Mouse (Mus musculus) lung, embryonic 14.5 days (tissue): ENCODE results near the gene Itpripl1. TPM values are rescaled to one million over a fixed set of nuclear protein-coding genes. Genes with fewer than 3 reads are reported as not detected.

Experiments
- ATAC-seq: fragments of 200-750 bp; cut with Nextera tagmentation; 2 replicates; pipeline ENCODE4 v1.8.0; 2017; ENCODE audit warnings: mild to moderate bottlenecking, moderate TSS enrichment, moderate library complexity; ENCODE audit not compliant: insufficient read depth
- DNase-seq: peaks from one replicate; pipeline ENCODE4 v3.0.0-alpha.2; 2015
- H3K27ac ChIP-seq: fragments of 300-500 bp; sonication (generic); 2 replicates; pipeline ENCODE4 v1.5.1; 2014; ENCODE audit warnings: low read depth, mild to moderate bottlenecking, moderate library complexity
- H3K27me3 ChIP-seq: fragments of 300-500 bp; sonication (generic); 2 replicates; pipeline ENCODE4 v1.6.1; 2014; ENCODE audit warnings: low read length, control low read depth; ENCODE audit not compliant: insufficient read depth
- H3K36me3 ChIP-seq: fragments of 300-500 bp; sonication (generic); 2 replicates; pipeline ENCODE4 v1.6.1; 2014; ENCODE audit warnings: control low read depth; ENCODE audit not compliant: insufficient read depth
- H3K4me1 ChIP-seq: fragments of 300-500 bp; sonication (generic); 2 replicates; pipeline ENCODE4 v1.6.1; 2014; ENCODE audit warnings: antibody characterized with exemption, control low read depth; ENCODE audit not compliant: insufficient read depth
- H3K4me2 ChIP-seq: fragments of 300-500 bp; sonication (generic); 2 replicates; pipeline ENCODE4 v1.6.1; 2014; ENCODE audit warnings: mild to moderate bottlenecking
- H3K4me3 ChIP-seq: fragments of 300-500 bp; sonication (generic); 2 replicates; pipeline ENCODE4 v1.5.1; 2014; ENCODE audit warnings: low read depth, low read length
- H3K9ac ChIP-seq: fragments of 300-500 bp; sonication (generic); 2 replicates; pipeline ENCODE4 v1.6.1; 2014
- H3K9me3 ChIP-seq: fragments of 300-500 bp; sonication (generic); 2 replicates; pipeline ENCODE4 v1.6.1; 2016; ENCODE audit warnings: low read depth, low read length, control low read depth
- CTCF ChIP-seq: IDR thresholded peaks from 2 replicates; pipeline ENCODE4 v1.5.1; 2016; ENCODE audit warnings: antibody characterized with exemption, low read depth
- WGBS: fragments of 180-500 bp; shearing (Covaris S2); extraction: QIAGEN DNeasy Blood & Tissue Kit; methylation state at CpG from one replicate; pipeline ENCODE4 v1.1.7; 2014; 5-methylcytosine and 5-hydroxymethylcytosine counted together
- polyA plus RNA-seq: library from polyadenylated mRNA; unstranded; fragments of >200 nt; fragmentation: Nextera tagmentation; extraction: Ambion mirVana; gene quantifications from 2 replicates; pipeline ENCODE4 v1.2.1, GENCODE M21; 2014

Gene Itpripl1
- polyA plus RNA-seq, 1 experiment from 2014 or later: 26.5 TPM

- 11% methylated on average over 6 of the region's 6 CpGs for WGBS
- no peak for TF ChIP-seq CTCF
- Histone ChIP-seq H3K27me3 (no peaks in the 10 kb centered on the region), H3K36me3 (peaks cover 21% of the 10 kb centered on the region), H3K4me1 (peaks cover 10% of the 10 kb centered on the region; the same call in 1 of the 2 replicates), H3K4me3 (peak overlapping the region; percentile 62), H3K4me2 (peak overlapping the region; percentile 70), H3K27ac (no peak overlapping the region), H3K9me3 (no peaks in the 10 kb centered on the region), H3K9ac (peak overlapping the region; percentile 58)
- ATAC-seq (peak; percentile 13; the same call in 1 of the 2 replicates), DNase-seq (no peak)
These were observed 575 bp downstream of the Itpripl1 start for GRCm38 (mm10) chr2:127142577-127143157.

GRCm38 (mm10) chr2:127142031-127142430, 1.2 kb downstream of the Itpripl1 start:
- Histone ChIP-seq H3K4me2 (peak overlapping the region; percentile 70), H3K4me3 (peak overlapping the region; percentile 62), H3K9ac (peak overlapping the region; percentile 58; the same call in 1 of the 2 replicates), H3K9me3 (no peaks in the 10 kb centered on the region), H3K27me3 (no peaks in the 10 kb centered on the region), H3K36me3 (peaks cover 21% of the 10 kb centered on the region), H3K27ac (no peak overlapping the region), H3K4me1 (peaks cover 10% of the 10 kb centered on the region; the same call in 1 of the 2 replicates)
- no peak for DNase-seq
- TF ChIP-seq CTCF: no peak
- 75% methylated on average over 10 of the region's 10 CpGs for WGBS
- no peak for ATAC-seq

DNA sequence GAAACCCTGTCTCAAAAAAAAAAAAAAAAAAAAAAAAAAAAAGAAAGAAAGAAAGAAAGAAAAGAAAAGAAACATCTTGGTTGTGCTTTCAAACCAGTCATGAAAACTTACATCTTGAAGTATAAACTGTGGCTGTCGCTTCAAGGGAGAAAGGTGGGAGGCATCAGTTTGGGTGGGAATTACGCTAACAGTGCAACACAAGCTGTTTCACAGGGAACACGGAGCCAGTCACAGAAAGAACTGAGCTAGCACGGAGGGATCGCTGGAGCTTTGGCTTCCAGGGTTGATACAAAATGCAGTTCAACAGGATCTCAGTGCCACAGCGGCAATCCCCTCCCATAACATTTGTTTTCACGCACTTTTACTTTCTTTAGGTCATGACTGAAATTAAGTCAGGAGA, 3.2 kb downstream of the Itpripl1 start:
- ATAC-seq: no peak
- peaks cover 10% of the 10 kb centered on the region; the same call in 1 of the 2 replicates for H3K4me1 ChIP-seq
- no peak for DNase-seq
- WGBS: 92% methylated on average over 7 of the region's 7 CpGs
- H3K36me3 ChIP-seq: peaks cover 21% of the 10 kb centered on the region
- no peak overlapping the region for H3K27ac ChIP-seq
- no peak overlapping the region for H3K4me2 ChIP-seq
- no peaks in the 10 kb centered on the region for H3K27me3 ChIP-seq
- TF ChIP-seq CTCF: no peak
- H3K9ac ChIP-seq: no peak overlapping the region
- H3K9me3 ChIP-seq: no peaks in the 10 kb centered on the region
- no peak overlapping the region for H3K4me3 ChIP-seq

- no peaks in the 10 kb centered on the region for H3K27me3 ChIP-seq
- H3K4me3 ChIP-seq: no peak overlapping the region
- H3K9ac ChIP-seq: no peak overlapping the region
- peaks cover 21% of the 10 kb centered on the region for H3K36me3 ChIP-seq
- TF ChIP-seq CTCF: peak; percentile 25; the same call in 1 of the 2 replicates
- 97% methylated on average over 1 of the region's 1 CpGs for WGBS
- no peaks in the 10 kb centered on the region for H3K9me3 ChIP-seq
- DNase-seq (no peak), ATAC-seq (no peak)
- H3K27ac ChIP-seq: no peak overlapping the region
- H3K4me1 ChIP-seq: peaks cover 10% of the 10 kb centered on the region; the same call in 1 of the 2 replicates
- no peak overlapping the region for H3K4me2 ChIP-seq
These were observed 3.6 kb downstream of the Itpripl1 start for GRCm38 (mm10) chr2:127139605-127140004.

DNA sequence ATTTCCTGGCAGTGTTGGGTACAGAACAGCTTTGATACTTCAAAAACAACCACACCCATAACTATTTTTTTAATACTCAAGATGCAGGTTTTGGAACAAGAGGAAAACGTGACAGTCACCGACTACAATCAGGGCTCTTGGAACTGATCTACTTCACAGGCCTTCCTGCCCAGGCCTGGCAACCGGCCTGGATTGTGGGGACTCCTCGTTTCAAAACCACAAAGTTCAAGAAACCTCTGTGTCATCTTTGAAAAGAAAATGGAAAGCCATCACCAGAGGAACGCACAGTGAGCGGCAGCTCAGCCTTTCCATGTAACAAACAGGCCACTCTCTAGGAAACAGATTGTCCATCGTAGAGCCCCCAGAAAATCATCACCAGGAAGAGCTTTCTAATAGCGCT, 4.1 kb downstream of the Itpripl1 start:
- H3K4me3 ChIP-seq: no peak overlapping the region
- no peaks in the 10 kb centered on the region for H3K27me3 ChIP-seq
- no peak for ATAC-seq
- no peak overlapping the region for H3K4me2 ChIP-seq
- DNase-seq: no peak
- peaks cover 21% of the 10 kb centered on the region for H3K36me3 ChIP-seq
- no peak overlapping the region for H3K27ac ChIP-seq
- H3K9ac ChIP-seq: no peak overlapping the region
- peaks cover 10% of the 10 kb centered on the region; the same call in 1 of the 2 replicates for H3K4me1 ChIP-seq
- TF ChIP-seq CTCF: no peak
- 90% methylated on average over 8 of the region's 8 CpGs for WGBS
- no peaks in the 10 kb centered on the region for H3K9me3 ChIP-seq

- H3K27ac ChIP-seq: peak overlapping the region; percentile 73; the same call in 1 of the 2 replicates
- no peak for ATAC-seq
These were observed 4.8 kb downstream of the Itpripl1 start for GRCm38 (mm10) chr2:127138449-127138848.

GRCm38 (mm10) chr2:127137838-127138420, 5.3 kb downstream of the Itpripl1 start:
- DNase-seq (peak; percentile 24), ATAC-seq (no peak)
- WGBS: 57% methylated on average over 10 of the region's 10 CpGs
- Histone ChIP-seq H3K27ac (peak overlapping the region; percentile 73; the same call in 1 of the 2 replicates), H3K36me3 (peaks cover 21% of the 10 kb centered on the region), H3K9ac (no peak overlapping the region), H3K27me3 (no peaks in the 10 kb centered on the region), H3K9me3 (no peaks in the 10 kb centered on the region), H3K4me2 (no peak overlapping the region), H3K4me3 (no peak overlapping the region), H3K4me1 (peaks cover 6% of the 10 kb centered on the region; the same call in 1 of the 2 replicates)
- TF ChIP-seq CTCF: no peak

More at GRCm38 (mm10) chr2:127138449-127138848, 4.8 kb downstream of the Itpripl1 start:
- H3K4me2 ChIP-seq: no peak overlapping the region
- no peak for DNase-seq
- H3K4me1 ChIP-seq: peaks cover 7% of the 10 kb centered on the region; the same call in 1 of the 2 replicates
- H3K27me3 ChIP-seq: no peaks in the 10 kb centered on the region
- no peak for TF ChIP-seq CTCF
- peaks cover 21% of the 10 kb centered on the region for H3K36me3 ChIP-seq
- H3K9ac ChIP-seq: no peak overlapping the region
- no peaks in the 10 kb centered on the region for H3K9me3 ChIP-seq
- WGBS: 82% methylated on average over 4 of the region's 4 CpGs
- no peak overlapping the region for H3K4me3 ChIP-seq
